Mouse (Mus musculus) midbrain, embryonic 16.5 days (tissue): ENCODE data around the gene Kif16b. TPM values are rescaled to one million over a fixed set of nuclear protein-coding genes. Genes with fewer than 3 reads are reported as not detected.

Experiments used
- ATAC-seq: fragments of 200-750 bp; cut with Nextera tagmentation; 2 replicates; pipeline ENCODE4 v1.8.0; 2017; ENCODE audit warnings: moderate TSS enrichment
- H3K27ac ChIP-seq: fragments of 300-500 bp; sonication (generic); 2 replicates; pipeline ENCODE4 v1.5.1; 2014; ENCODE audit warnings: mild to moderate bottlenecking, low read length, mixed read lengths
- H3K27me3 ChIP-seq: fragments of 300-500 bp; sonication (generic); 2 replicates; pipeline ENCODE4 v1.6.1; 2014; ENCODE audit warnings: low read depth, low read length, mixed read lengths; ENCODE audit not compliant: control insufficient read depth, insufficient read depth
- H3K36me3 ChIP-seq: fragments of 300-500 bp; sonication (generic); 2 replicates; pipeline ENCODE4 v1.6.1; 2014; ENCODE audit warnings: mild to moderate bottlenecking, low read length, moderate library complexity, mixed read lengths; ENCODE audit not compliant: control insufficient read depth, insufficient read depth
- H3K4me1 ChIP-seq: fragments of 300-500 bp; sonication (generic); 2 replicates; pipeline ENCODE4 v1.6.1; 2014; ENCODE audit warnings: mild to moderate bottlenecking, low read length, mixed read lengths; ENCODE audit not compliant: control insufficient read depth, insufficient read depth
- H3K4me2 ChIP-seq: fragments of 300-500 bp; sonication (generic); 2 replicates; pipeline ENCODE4 v1.6.1; 2014; ENCODE audit warnings: mild to moderate bottlenecking, low read length, mixed read lengths
- H3K4me3 ChIP-seq: fragments of 300-500 bp; sonication (generic); 2 replicates; pipeline ENCODE4 v1.5.1; 2014; ENCODE audit warnings: low read depth, mild to moderate bottlenecking, low read length, moderate library complexity, mixed read lengths
- H3K9ac ChIP-seq: fragments of 300-500 bp; sonication (generic); 2 replicates; pipeline ENCODE4 v1.6.1; 2014; ENCODE audit warnings: low read depth, low read length, mixed read lengths
- H3K9me3 ChIP-seq: fragments of 300-500 bp; sonication (generic); replicated peaks from 2 replicates; pipeline ENCODE4 v1.6.1; 2014; ENCODE audit warnings: mild to moderate bottlenecking, low read length, mixed read lengths; ENCODE audit not compliant: control insufficient read depth, poor library complexity, severe bottlenecking
- WGBS: fragments of 180-500 bp; shearing (Covaris S2); extraction: QIAGEN DNeasy Blood & Tissue Kit; methylation state at CpG from one replicate; pipeline ENCODE4 v1.1.7; 2014; 5-methylcytosine and 5-hydroxymethylcytosine counted together
- polyA plus RNA-seq: library from polyadenylated mRNA; unstranded; fragments of >200 nt; fragmentation: Nextera tagmentation; extraction: Ambion mirVana; gene quantifications from 2 replicates; pipeline ENCODE4 v1.2.1, GENCODE M21; 2015

Kif16b gene
- polyA plus RNA-seq, 1 experiment from 2014 or later = 3.6 TPM

- Histone ChIP-seq H3K27ac (peak overlapping the region; percentile 30; the same call in 1 of the 2 replicates), H3K9ac (peak overlapping the region; percentile 59), H3K4me1 (peaks cover 11% of the 10 kb centered on the region; the same call in 1 of the 2 replicates), H3K4me3 (peak overlapping the region; percentile 47), H3K4me2 (peak overlapping the region; percentile 56), H3K27me3 (no peaks in the 10 kb centered on the region), H3K36me3 (no peaks in the 10 kb centered on the region), H3K9me3 (no peaks in the 10 kb centered on the region)
- peak; percentile 97 for ATAC-seq
- WGBS = 9% methylated on average over 34 of the region's 34 CpGs
These were observed 1.9 kb upstream of the Kif16b start for GRCm38 (mm10) chr2:142902905-142903895.

DNA sequence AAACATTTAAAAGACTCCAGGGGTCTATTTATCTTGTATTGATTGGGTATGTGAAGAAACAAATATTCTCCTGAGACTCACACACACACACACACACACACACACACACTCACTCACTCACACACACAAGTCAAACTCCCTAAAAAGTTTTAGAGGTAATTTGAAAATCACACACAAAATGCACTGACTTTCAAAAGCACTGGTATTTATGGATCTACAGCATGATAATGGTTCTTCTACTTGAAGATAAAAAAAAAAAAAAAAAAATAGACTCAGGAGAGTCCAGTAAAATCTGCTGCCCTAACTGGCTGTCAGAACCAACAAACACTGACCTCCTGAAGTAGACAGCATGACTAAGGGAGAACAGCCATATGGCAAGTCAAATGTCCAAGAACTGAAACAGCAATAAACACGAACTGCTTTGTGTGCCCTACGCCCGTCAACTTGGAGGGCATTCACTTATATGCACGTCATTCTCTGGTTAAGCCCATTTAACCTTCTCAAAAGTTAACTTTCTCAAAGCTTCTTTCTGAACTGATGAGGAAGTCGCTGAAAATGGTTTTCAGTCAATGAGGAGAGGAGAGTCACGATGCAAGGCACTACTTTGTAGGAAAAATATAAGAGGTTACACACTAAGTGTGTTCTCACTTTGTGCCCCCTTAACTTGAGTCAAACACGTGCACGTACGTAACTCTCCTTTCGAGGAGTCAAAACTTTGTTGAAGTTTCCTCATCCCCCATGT is 1.0 kb downstream of the Kif16b start:
- peak overlapping the region; percentile 87 for H3K4me3 ChIP-seq
- no peak overlapping the region; the same call in 1 of the 2 replicates for H3K9ac ChIP-seq
- peak overlapping the region; percentile 91 for H3K4me2 ChIP-seq
- no peaks in the 10 kb centered on the region for H3K27me3 ChIP-seq
- H3K4me1 ChIP-seq = peaks cover 11% of the 10 kb centered on the region; the same call in 1 of the 2 replicates
- H3K9me3 ChIP-seq = no peaks in the 10 kb centered on the region
- WGBS = 58% methylated on average over 10 of the region's 10 CpGs
- H3K36me3 ChIP-seq = no peaks in the 10 kb centered on the region
- H3K27ac ChIP-seq = no peak overlapping the region
- no peak for ATAC-seq

DNA sequence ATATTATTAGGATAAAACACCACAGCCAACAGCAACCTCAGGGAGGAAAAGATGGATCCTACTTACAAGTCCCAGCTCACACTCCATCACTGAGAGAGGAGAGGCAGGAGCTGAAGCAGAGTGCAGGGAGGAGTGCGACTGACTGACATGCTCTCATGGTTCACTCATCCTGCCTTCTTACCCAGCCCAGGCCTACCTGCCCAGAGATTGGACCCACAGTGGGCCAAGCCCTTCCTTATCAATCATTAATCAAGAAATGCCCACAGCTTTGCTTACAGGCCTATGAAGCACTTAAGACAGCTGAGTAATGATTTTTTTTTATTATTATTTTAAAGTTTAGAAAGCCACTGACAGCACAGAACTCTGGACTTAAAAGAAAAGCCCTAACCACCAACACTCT is 7.6 kb downstream of the Kif16b start:
- Histone ChIP-seq H3K9me3 (no peaks in the 10 kb centered on the region), H3K27me3 (no peaks in the 10 kb centered on the region), H3K4me1 (no peaks in the 10 kb centered on the region), H3K4me3 (no peak overlapping the region), H3K36me3 (no peaks in the 10 kb centered on the region), H3K4me2 (no peak overlapping the region), H3K27ac (no peak overlapping the region), H3K9ac (no peak overlapping the region)
- ATAC-seq = no peak
- WGBS = 100% methylated on average over 1 of the region's 1 CpGs

- Histone ChIP-seq H3K4me3 (no peak overlapping the region), H3K27ac (no peak overlapping the region), H3K9ac (no peak overlapping the region), H3K36me3 (no peaks in the 10 kb centered on the region), H3K4me2 (no peak overlapping the region), H3K27me3 (no peaks in the 10 kb centered on the region), H3K9me3 (no peaks in the 10 kb centered on the region), H3K4me1 (no peaks in the 10 kb centered on the region)
- ATAC-seq = no peak
- 90% methylated on average over 2 of the region's 2 CpGs for WGBS
These were observed 10.0 kb downstream of the Kif16b start for GRCm38 (mm10) chr2:142891283-142891682.

GRCm38 (mm10) chr2:142884456-142884855 is 16.9 kb downstream of the Kif16b start:
- WGBS = 97% methylated on average over 4 of the region's 4 CpGs
- no peak for ATAC-seq
- H3K36me3 ChIP-seq = no peaks in the 10 kb centered on the region
- H3K9me3 ChIP-seq = no peaks in the 10 kb centered on the region
- H3K27ac ChIP-seq = no peak overlapping the region
- H3K9ac ChIP-seq = no peak overlapping the region
- H3K27me3 ChIP-seq = no peaks in the 10 kb centered on the region
- no peak overlapping the region for H3K4me2 ChIP-seq
- H3K4me3 ChIP-seq = no peak overlapping the region
- H3K4me1 ChIP-seq = no peaks in the 10 kb centered on the region

GRCm38 (mm10) chr2:142883625-142883994 is 17.7 kb downstream of the Kif16b start:
- no peak for ATAC-seq
- 87% methylated on average over 7 of the region's 7 CpGs for WGBS

DNA sequence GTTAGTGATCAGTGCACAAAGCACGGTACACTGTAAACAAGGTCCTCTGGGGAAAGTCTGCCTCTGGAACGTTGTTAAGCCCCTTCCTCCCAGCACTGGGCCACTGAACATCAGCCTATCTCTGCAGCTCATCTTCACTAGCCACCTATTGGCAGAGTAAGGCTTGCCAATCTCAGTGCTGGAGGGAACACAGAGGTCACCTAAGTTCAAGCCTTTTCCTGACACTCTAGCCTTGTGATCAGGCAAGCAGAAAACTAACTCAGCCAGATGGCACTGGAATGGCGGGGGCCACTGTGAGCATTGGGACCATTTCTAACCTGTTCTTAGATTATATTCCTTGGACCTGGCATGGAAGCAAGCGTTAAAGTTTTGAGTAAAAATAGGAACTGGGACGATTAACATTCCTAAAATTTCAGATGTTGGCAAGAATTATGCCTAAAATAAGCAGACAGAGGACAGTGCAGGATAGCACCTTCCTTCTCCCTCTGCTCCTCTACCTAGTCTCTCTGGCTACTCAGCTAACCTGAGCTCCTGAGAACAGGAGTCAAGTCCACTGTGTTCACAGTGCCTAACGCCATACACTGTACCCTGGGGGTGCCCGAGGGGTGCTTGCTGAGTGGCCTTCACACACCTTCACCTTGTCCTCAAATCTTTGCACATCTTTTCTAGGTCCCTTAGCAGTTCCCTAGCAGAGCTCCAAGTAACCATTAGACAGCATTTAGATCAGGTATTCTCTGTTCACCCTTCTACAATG is 18.3 kb downstream of the Kif16b start:
- Histone ChIP-seq H3K4me2 (no peak overlapping the region), H3K4me1 (no peaks in the 10 kb centered on the region), H3K4me3 (no peak overlapping the region), H3K27ac (no peak overlapping the region), H3K27me3 (no peaks in the 10 kb centered on the region), H3K36me3 (no peaks in the 10 kb centered on the region), H3K9me3 (no peaks in the 10 kb centered on the region), H3K9ac (no peak overlapping the region)
- 62% methylated on average over 7 of the region's 7 CpGs for WGBS
- no peak for ATAC-seq

More at GRCm38 (mm10) chr2:142883625-142883994, 17.7 kb downstream of the Kif16b start:
- Histone ChIP-seq H3K9me3 (no peaks in the 10 kb centered on the region), H3K36me3 (no peaks in the 10 kb centered on the region), H3K27me3 (no peaks in the 10 kb centered on the region), H3K27ac (no peak overlapping the region), H3K9ac (no peak overlapping the region), H3K4me1 (no peaks in the 10 kb centered on the region), H3K4me2 (no peak overlapping the region), H3K4me3 (no peak overlapping the region)

- Histone ChIP-seq H3K36me3 (no peaks in the 10 kb centered on the region), H3K9me3 (no peaks in the 10 kb centered on the region), H3K9ac (no peak overlapping the region), H3K4me2 (no peak overlapping the region), H3K27me3 (no peaks in the 10 kb centered on the region), H3K4me1 (no peaks in the 10 kb centered on the region), H3K4me3 (no peak overlapping the region), H3K27ac (no peak overlapping the region)
- WGBS = 47% methylated on average over 2 of the region's 2 CpGs
- no peak for ATAC-seq
These were observed 18.9 kb downstream of the Kif16b start for GRCm38 (mm10) chr2:142882466-142882865.
